Mouse (Mus musculus): ENCODE measurements around the gene Tmem117. TPM values are rescaled to one million over a fixed set of nuclear protein-coding genes. Genes with fewer than 3 reads are reported as not detected.

Gene Tmem117
- polyA plus RNA-seq (2016; fragmentation: Nextera tagmentation; extraction: Ambion mirVana) = 1.0 and 1.2 TPM in 2 replicates

GRCm38 (mm10) chr15:94628830-94629601, at the start of gene Tmem117:
Gene Tmem117 (plus strand): TSS chr15:94629232.
- H3K27ac ChIP-seq = peak within 1 kb of the TSS; percentile 82
- peaks cover 5% of the 10 kb centered on the region for H3K4me1 ChIP-seq (replicated peaks)
- peak; percentile 50 for DNase-seq (ENCODE audit: low spot score)
- 1% methylated on average over 87 of the region's 96 CpGs for WGBS
- H3K9me3 ChIP-seq = no peaks in the 10 kb centered on the region
- H3K27me3 ChIP-seq (ENCODE audit: insufficient read depth, poor library complexity, severe bottlenecking) = peaks cover 33% of the 10 kb centered on the region
- H3K4me3 ChIP-seq = peak within 1 kb of the TSS; percentile 82
- no peaks in the 10 kb centered on the region for H3K36me3 ChIP-seq

GRCm38 (mm10) chr15:94582000-94582593, 46.9 kb upstream of the Tmem117 start:
- Histone ChIP-seq H3K27me3 (ENCODE audit: insufficient read depth, poor library complexity, severe bottlenecking) (no peaks in the 10 kb centered on the region), H3K9me3 (no peaks in the 10 kb centered on the region), H3K27ac (no peak overlapping the region), H3K36me3 (peaks cover 85% of the 10 kb centered on the region), H3K4me3 (no peak overlapping the region), H3K4me1 (replicated peaks) (peaks cover 6% of the 10 kb centered on the region; the same call in 1 of the 2 replicates)
- no peak for DNase-seq (ENCODE audit: low spot score)
- 59% methylated on average over 7 of the region's 7 CpGs for WGBS

DNA sequence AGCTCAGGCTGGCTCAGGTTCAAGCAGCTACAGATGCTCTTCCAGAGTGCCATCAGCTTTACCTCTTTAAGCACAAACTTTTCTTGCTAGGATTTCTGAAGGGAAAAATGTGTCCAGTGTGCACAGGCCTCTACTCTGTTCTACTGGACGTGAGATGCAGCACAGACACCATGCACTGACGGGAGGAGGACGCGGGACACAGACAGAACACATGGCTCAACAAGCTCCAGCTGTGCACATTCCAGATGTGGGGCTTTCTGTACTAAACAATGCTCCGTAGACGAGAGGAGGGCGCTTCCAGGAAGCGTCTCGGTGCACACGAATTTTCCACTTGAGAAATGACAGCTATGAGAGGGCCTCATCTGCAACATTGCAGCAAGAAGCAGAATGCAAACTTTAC, 45.9 kb upstream of the Tmem117 start:
- Histone ChIP-seq H3K4me3 (no peak overlapping the region), H3K36me3 (peaks cover 83% of the 10 kb centered on the region), H3K9me3 (no peaks in the 10 kb centered on the region), H3K27me3 (ENCODE audit: insufficient read depth, poor library complexity, severe bottlenecking) (no peaks in the 10 kb centered on the region), H3K27ac (no peak overlapping the region), H3K4me1 (replicated peaks) (peaks cover 10% of the 10 kb centered on the region)
- 89% methylated on average over 10 of the region's 10 CpGs for WGBS
- no peak for DNase-seq (ENCODE audit: low spot score)

DNA sequence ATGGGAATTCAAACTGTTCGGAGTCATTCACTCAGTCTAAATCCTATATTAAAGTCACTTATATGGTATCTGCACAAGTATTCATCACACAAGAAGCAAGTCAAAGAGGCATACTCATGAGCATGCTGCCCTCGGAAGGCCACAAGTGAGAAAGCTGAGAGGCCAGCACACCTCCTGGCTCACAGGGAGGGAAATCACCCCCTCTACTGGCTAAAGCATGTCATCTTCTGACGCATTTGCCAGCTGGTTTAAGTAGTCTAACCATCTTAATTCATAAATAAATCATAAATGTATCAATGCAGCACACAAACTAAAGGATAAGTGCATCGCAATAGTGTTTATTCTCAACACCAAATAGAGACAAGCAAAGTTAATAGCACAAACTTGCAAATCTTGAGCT, 44.3 kb upstream of the Tmem117 start:
- H3K27ac ChIP-seq = no peak overlapping the region
- no peaks in the 10 kb centered on the region for H3K9me3 ChIP-seq
- DNase-seq (ENCODE audit: low spot score) = no peak
- H3K27me3 ChIP-seq (ENCODE audit: insufficient read depth, poor library complexity, severe bottlenecking) = no peaks in the 10 kb centered on the region
- WGBS = 82% methylated on average over 4 of the region's 4 CpGs
- peaks cover 18% of the 10 kb centered on the region for H3K4me1 ChIP-seq (replicated peaks)
- H3K4me3 ChIP-seq = no peak overlapping the region
- H3K36me3 ChIP-seq = peaks cover 70% of the 10 kb centered on the region

- H3K9me3 ChIP-seq = no peaks in the 10 kb centered on the region
- no peaks in the 10 kb centered on the region for H3K27me3 ChIP-seq (ENCODE audit: insufficient read depth, poor library complexity, severe bottlenecking)
- DNase-seq (ENCODE audit: low spot score) = no peak
- peaks cover 37% of the 10 kb centered on the region for H3K36me3 ChIP-seq
- H3K4me3 ChIP-seq = peak overlapping the region; percentile 96
- peaks cover 13% of the 10 kb centered on the region for H3K4me1 ChIP-seq (replicated peaks)
- no peak overlapping the region for H3K27ac ChIP-seq
- WGBS = 90% methylated on average over 9 of the region's 9 CpGs
Observed at GRCm38 (mm10) chr15:94587826-94588715, 41.0 kb upstream of the Tmem117 start.

- H3K27me3 ChIP-seq (ENCODE audit: insufficient read depth, poor library complexity, severe bottlenecking) = no peaks in the 10 kb centered on the region
- peak within 1 kb of the TSS; percentile 96 for H3K4me3 ChIP-seq
- H3K4me1 ChIP-seq (replicated peaks) = peaks cover 13% of the 10 kb centered on the region
- H3K9me3 ChIP-seq = no peaks in the 10 kb centered on the region
- WGBS = under 1% methylated on average over 70 of the region's 70 CpGs
- H3K36me3 ChIP-seq = peaks cover 23% of the 10 kb centered on the region
- peak; percentile 98 for DNase-seq (ENCODE audit: low spot score)
- peak within 1 kb of the TSS; percentile 95 for H3K27ac ChIP-seq
Observed at GRCm38 (mm10) chr15:94589219-94590075, 39.6 kb upstream of the Tmem117 start, which contains the start of gene Twf1. Gene Twf1 (minus strand): TSS chr15:94589889.

DNA sequence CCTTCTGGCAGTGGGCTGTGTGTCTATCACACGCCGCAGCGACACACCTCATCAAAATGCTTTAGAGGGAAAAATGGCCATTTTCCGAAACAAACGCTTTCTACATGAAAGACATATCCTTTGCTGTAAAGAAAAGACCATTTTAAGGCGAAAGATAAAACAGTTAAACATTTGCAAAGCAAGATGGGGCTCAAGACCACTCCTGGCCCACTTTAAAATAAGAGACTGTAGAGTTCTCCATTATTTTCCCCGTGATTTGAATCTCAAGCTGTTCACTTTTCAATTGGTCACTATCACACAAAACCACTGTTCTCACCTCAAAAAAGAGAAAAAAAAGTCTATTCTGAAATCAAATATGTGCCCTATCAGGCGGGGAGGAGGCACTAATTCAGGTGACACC, 38.9 kb upstream of the Tmem117 start:
- Histone ChIP-seq H3K36me3 (peaks cover 17% of the 10 kb centered on the region), H3K27me3 (ENCODE audit: insufficient read depth, poor library complexity, severe bottlenecking) (no peaks in the 10 kb centered on the region), H3K4me3 (peak overlapping the region; percentile 96), H3K4me1 (replicated peaks) (peaks cover 13% of the 10 kb centered on the region), H3K27ac (peak overlapping the region; percentile 95), H3K9me3 (no peaks in the 10 kb centered on the region)
- DNase-seq (ENCODE audit: low spot score) = no peak
- 13% methylated on average over 8 of the region's 8 CpGs for WGBS

DNA sequence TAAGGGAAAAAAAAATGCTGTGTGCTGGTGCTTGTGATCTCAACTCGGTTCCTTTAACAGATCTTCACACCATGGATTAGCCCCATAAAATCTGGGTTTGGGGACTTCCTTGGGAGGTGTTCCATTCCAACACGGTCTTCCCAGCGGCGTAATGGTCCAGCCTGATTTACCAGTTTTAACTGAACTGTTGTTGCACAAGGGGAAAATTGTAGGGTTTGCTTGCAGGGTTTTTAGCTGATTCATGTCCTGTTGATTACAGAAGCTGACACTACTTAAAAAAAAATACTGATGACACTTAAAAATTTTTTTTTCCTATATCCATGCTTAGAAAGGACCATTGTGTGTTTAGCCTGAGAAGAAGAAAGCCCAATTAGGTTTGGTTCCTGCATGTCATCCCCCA, 37.7 kb upstream of the Tmem117 start:
- Histone ChIP-seq H3K27me3 (ENCODE audit: insufficient read depth, poor library complexity, severe bottlenecking) (no peaks in the 10 kb centered on the region), H3K4me1 (replicated peaks) (peaks cover 13% of the 10 kb centered on the region), H3K9me3 (no peaks in the 10 kb centered on the region), H3K27ac (no peak overlapping the region), H3K36me3 (peaks cover 5% of the 10 kb centered on the region), H3K4me3 (no peak overlapping the region)
- WGBS = 90% methylated on average over 4 of the region's 4 CpGs
- no peak for DNase-seq (ENCODE audit: low spot score)

- Histone ChIP-seq H3K27me3 (ENCODE audit: insufficient read depth, poor library complexity, severe bottlenecking) (no peaks in the 10 kb centered on the region), H3K27ac (no peak overlapping the region), H3K36me3 (no peaks in the 10 kb centered on the region), H3K4me3 (no peak overlapping the region), H3K4me1 (replicated peaks) (peaks cover 16% of the 10 kb centered on the region), H3K9me3 (no peaks in the 10 kb centered on the region)
- DNase-seq (ENCODE audit: low spot score) = no peak
- WGBS = 88% methylated on average over 1 of the region's 1 CpGs
Observed at GRCm38 (mm10) chr15:94593586-94593985, 35.4 kb upstream of the Tmem117 start.

DNA sequence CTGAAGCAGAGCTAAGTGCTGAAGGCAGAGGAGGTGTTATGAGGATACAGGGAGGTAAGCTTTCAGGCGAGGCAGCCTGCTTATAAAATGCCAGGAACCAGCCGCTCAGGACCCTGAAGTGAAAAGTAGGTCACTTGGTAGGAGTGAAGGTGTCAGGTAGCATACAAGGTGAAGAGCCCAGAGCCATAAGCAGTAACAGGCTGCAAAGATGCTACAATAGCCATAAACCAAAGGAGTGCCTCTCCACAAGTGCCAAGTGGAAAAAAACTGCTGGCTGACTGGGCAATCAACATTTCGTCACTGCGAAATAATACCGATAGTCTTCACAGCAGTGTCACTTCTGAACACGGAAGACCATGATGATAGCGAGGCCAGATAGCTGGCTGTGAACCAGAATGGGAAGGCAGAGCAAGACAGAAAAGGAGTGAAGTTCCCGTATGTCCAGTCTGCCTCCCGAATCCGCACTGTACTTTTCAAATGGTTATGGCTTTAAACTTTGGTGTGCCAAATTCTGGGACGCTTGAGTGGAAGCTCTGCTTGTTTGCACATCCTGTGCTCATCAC, 28.8 kb upstream of the Tmem117 start:
- Histone ChIP-seq H3K4me3 (no peak overlapping the region), H3K4me1 (replicated peaks) (peaks cover 20% of the 10 kb centered on the region), H3K27me3 (ENCODE audit: insufficient read depth, poor library complexity, severe bottlenecking) (no peaks in the 10 kb centered on the region), H3K36me3 (no peaks in the 10 kb centered on the region), H3K9me3 (no peaks in the 10 kb centered on the region), H3K27ac (no peak overlapping the region)
- WGBS = 87% methylated on average over 11 of the region's 11 CpGs
- no peak for DNase-seq (ENCODE audit: low spot score)

DNA sequence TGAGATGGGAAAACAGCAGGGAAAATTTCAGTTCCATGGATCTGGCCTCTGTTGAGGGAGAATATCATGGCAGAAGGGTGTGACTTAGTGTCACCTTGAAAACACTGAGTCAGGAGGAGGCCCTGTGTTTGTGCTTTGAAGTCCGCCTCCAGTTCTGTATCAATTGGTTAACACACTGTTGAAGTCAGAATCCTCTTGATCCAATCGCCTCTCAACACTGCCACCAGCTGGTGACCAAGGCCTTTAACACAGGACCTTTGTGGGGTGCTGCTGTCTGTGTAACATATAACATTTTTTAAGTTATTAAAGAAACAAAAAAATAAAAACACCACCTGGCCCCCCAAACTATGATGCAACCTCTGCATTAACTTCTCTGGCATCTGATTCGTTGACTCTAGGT, 27.7 kb upstream of the Tmem117 start:
- WGBS = 24% methylated on average over 3 of the region's 3 CpGs
- DNase-seq (ENCODE audit: low spot score) = peak; percentile 38
- no peak overlapping the region for H3K4me3 ChIP-seq

DNA sequence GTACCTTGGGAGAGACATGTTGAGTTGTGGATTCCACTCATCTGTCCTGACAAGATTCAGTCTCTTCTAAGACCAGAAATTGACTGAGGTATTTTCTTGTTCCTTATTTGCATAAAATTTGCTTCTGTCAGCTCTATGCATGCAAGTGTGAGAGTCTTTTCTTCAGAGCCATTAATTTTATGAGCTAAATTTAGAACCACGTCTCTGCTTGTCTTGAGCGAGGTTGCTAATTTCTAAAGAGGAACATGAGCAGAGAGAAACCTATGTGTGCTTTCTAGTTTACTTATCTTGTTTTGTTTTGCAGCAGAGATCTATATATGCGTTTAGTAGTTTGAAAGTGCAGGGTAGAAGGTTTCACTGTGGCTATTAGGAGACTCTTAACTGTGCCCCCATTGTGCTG, 26.6 kb upstream of the Tmem117 start:
- Histone ChIP-seq H3K9me3 (no peaks in the 10 kb centered on the region), H3K27me3 (ENCODE audit: insufficient read depth, poor library complexity, severe bottlenecking) (no peaks in the 10 kb centered on the region), H3K27ac (no peak overlapping the region), H3K36me3 (no peaks in the 10 kb centered on the region), H3K4me1 (replicated peaks) (peaks cover 18% of the 10 kb centered on the region), H3K4me3 (no peak overlapping the region)
- DNase-seq (ENCODE audit: low spot score) = no peak
- WGBS = 85% methylated on average over 3 of the region's 3 CpGs

More for the DNA sequence above, 27.7 kb upstream of the Tmem117 start:
- Histone ChIP-seq H3K27me3 (ENCODE audit: insufficient read depth, poor library complexity, severe bottlenecking) (no peaks in the 10 kb centered on the region), H3K9me3 (no peaks in the 10 kb centered on the region), H3K27ac (no peak overlapping the region), H3K4me1 (replicated peaks) (peaks cover 20% of the 10 kb centered on the region), H3K36me3 (no peaks in the 10 kb centered on the region)

Measured in hindbrain, embryonic 10.5 days (tissue).